37 mouse cellular contexts compared by ENCODE assay signal in the genomic region with DNA sequence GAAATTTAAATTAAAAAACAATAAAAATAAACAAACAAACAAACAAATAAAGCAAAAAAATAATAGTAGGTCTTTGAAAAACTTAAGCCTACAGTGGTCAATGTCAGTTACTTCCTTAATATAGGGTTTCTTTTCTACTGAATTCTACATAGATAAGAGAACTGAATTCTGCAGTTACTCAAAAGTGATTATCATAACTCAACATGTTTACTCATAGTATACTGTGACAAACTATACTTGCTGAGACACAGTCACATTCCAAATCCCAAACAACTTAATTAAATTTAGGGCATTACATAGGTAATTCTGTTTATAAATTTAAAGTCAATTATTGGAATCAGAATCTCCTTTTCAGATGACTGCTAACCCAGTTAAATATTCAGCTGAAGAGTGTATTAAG. TPM values are rescaled to one million over a fixed set of nuclear protein-coding genes. Genes with fewer than 3 reads are reported as not detected.
"Had no signal": no experiment of that assay in that cellular context is flagged by ENCODE, and none has a peak within 500 bp of the region (broad histone marks: within the 10 kb centered on the region; RNA-seq: fewer than 3 reads in every experiment).

No protein-coding gene starts in this region.

- H3K4me1 ChIP-seq: heart, embryonic 10.5 days; heart, embryonic 12.5 days; heart, embryonic 15.5 days; hindbrain, embryonic 10.5 days; hindbrain, embryonic 12.5 days; hindbrain, embryonic 13.5 days; hindbrain, embryonic 15.5 days; intestine, embryonic 15.5 days; kidney, embryonic 15.5 days had no signal

- H3K27me3 ChIP-seq: heart, embryonic 12.5 days; heart, embryonic 13.5 days; heart, embryonic 15.5 days; hindbrain, embryonic 12.5 days; hindbrain, embryonic 13.5 days; hindbrain, embryonic 15.5 days; intestine, embryonic 15.5 days; kidney, embryonic 15.5 days had no signal

- H3K9me3 ChIP-seq: heart, embryonic 10.5 days; heart, embryonic 12.5 days; heart, embryonic 13.5 days; heart, embryonic 15.5 days; hindbrain, embryonic 10.5 days; hindbrain, embryonic 12.5 days; hindbrain, embryonic 13.5 days; hindbrain, embryonic 15.5 days; intestine, embryonic 15.5 days; kidney, embryonic 15.5 days had no signal

- H3K27ac ChIP-seq: heart, embryonic 10.5 days; heart, embryonic 13.5 days; heart, embryonic 15.5 days; hindbrain, embryonic 10.5 days; hindbrain, embryonic 12.5 days; hindbrain, embryonic 13.5 days; hindbrain, embryonic 14.5 days; hindbrain, embryonic 15.5 days; hindbrain, postnatal 0 days; intestine, embryonic 15.5 days; kidney, embryonic 15.5 days; kidney, postnatal 0 days; layer of hippocampus, adult 2 months had no signal

- H3K9ac ChIP-seq: heart, embryonic 12.5 days; heart, embryonic 13.5 days; heart, embryonic 15.5 days; hindbrain, embryonic 12.5 days; hindbrain, embryonic 13.5 days; hindbrain, embryonic 14.5 days; hindbrain, embryonic 15.5 days; intestine, embryonic 15.5 days; kidney, embryonic 15.5 days had no signal

- ATAC-seq: hindbrain, embryonic 16.5 days; hindbrain, postnatal 0 days; inflammation-experienced regulatory T-cells, adult 6 months; intestine, embryonic 15.5 days; intestine, embryonic 16.5 days; intestine, postnatal 0 days had no signal

- H3K36me3 ChIP-seq: heart, embryonic 10.5 days; heart, embryonic 12.5 days; heart, embryonic 13.5 days; heart, embryonic 15.5 days; hindbrain, embryonic 10.5 days; hindbrain, embryonic 12.5 days; hindbrain, embryonic 13.5 days; hindbrain, embryonic 15.5 days; intestine, embryonic 15.5 days; kidney, embryonic 15.5 days had no signal

- H3K4me3 ChIP-seq: heart, embryonic 10.5 days; heart, embryonic 12.5 days; heart, embryonic 13.5 days; heart, embryonic 15.5 days; hindbrain, embryonic 10.5 days; hindbrain, embryonic 12.5 days; hindbrain, embryonic 13.5 days; hindbrain, embryonic 15.5 days; intestine, embryonic 15.5 days; kidney, embryonic 15.5 days; layer of hippocampus, adult 2 months had no signal

- DNase-seq: heart, postnatal 10 days; heart, postnatal 14 days; heart, postnatal 36 days; heart, postnatal 4 days; kidney, adult 11 months; kidney, adult 18-20 months; kidney, adult 2 months; kidney, adult 8-10 months; kidney, adult 9 months; kidney, postnatal 10 days; kidney, postnatal 14 days; kidney, postnatal 25 days; kidney, postnatal 36 days; kidney, postnatal 4 days; layer of hippocampus, adult 9-11 months had no signal

RNA-seq across cellular contexts. Expression of a gene that starts 4.5 kb away (rescaled TPM):
- total RNA-seq: heart, postnatal 25 days; heart, postnatal 36 days; heart, postnatal 4 days; hindbrain, postnatal 0 days had no signal
- polyA plus RNA-seq: heart, postnatal 0 days; hindbrain, embryonic 10.5 days; hindbrain, embryonic 11.5 days; hindbrain, embryonic 12.5 days; hindbrain, postnatal 0 days; large intestine, adult 2 months had no signal
